Mouse (Mus musculus) hindlimb bud, embryonic 11.5 days (tissue): ENCODE measurements around the gene Fbxw7.

Experiments used
- DNase-seq: peaks from one replicate; pipeline ENCODE4 v3.0.0-alpha.2; 2012; ENCODE audit warnings: low read depth, low spot score; ENCODE audit errors: extremely low spot score

Gene Fbxw7

DNA sequence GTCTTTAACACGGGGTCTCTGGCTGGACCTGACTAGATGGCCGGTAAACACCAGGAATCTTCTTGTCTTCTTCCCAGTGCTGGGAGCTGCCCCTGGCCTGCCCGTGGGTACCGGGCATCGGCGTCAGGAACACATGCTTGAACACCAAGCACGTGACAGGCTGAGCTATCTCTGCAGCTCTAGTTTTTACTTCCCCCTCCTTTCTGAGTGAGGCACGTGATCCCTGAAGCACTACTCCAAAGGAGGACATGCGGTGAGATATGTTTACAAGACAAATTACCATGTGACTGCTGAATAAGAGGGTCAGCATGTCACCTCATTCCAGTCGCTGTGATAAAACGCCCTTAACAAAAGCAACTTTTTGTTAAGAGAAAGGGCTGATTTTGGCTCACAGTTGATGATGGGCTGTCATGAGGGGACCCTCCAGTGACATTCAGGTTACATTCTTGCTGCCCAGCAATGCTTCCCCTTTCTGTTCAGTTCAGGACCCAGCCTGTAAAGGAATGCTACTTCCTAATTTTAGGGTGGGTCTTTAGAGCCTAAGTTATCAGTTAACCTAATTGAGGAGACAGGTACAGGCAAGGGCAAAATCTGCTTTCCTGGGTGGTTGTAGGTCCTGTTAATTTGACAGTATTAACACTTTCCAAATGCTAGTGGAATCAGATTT lies 68.9 kb downstream of the Fbxw7 start:
- no peak for DNase-seq

- DNase-seq = no peak
These were observed 74.6 kb downstream of the Fbxw7 start for GRCm38 (mm10) chr3:84889648-84890047.

GRCm38 (mm10) chr3:84890983-84891382 lies 75.9 kb downstream of the Fbxw7 start:
- no peak for DNase-seq

DNA sequence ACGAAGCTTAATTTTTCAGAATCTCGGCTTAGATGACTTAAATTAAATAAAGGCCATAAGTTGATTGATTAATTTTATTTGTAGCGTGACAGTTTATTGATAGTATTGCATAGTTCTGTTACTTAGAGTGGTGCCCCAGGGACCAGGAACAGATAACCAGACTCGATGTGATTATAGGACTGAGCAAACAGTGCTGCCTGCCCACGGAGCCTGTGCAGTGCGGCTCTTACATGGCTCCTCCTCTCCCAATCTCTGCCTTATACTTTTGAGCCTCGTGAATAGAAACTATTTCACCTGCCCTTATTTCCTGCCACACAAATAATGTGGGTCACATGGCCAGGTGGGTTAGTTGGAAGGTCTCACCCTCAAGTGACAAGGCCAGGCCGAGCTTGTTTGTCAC lies 82.9 kb downstream of the Fbxw7 start:
- DNase-seq = no peak

DNA sequence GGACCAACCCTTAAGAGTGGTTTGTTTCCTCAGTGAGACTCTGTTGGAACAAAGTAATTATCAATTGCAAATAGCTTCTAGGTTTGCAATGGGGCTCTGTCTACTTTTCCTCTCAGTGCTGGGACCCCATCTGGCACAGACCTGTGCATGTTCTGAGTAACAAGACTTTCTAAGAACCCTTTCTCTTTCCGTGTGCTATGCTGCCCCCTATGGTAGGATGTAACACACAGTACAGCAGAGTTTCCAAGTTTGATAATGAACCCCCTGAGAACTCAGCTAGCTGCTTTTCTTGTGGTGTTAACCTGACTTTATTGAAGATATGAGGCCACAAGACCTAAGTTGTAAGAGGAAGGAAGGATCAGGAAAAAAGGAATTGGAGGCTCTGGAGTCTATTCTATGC lies 91.5 kb downstream of the Fbxw7 start:
- no peak for DNase-seq

- no peak for DNase-seq
These were observed 99.2 kb downstream of the Fbxw7 start for GRCm38 (mm10) chr3:84914284-84914683.

GRCm38 (mm10) chr3:84917903-84918679 lies 103.0 kb downstream of the Fbxw7 start:
- DNase-seq = no peak

DNA sequence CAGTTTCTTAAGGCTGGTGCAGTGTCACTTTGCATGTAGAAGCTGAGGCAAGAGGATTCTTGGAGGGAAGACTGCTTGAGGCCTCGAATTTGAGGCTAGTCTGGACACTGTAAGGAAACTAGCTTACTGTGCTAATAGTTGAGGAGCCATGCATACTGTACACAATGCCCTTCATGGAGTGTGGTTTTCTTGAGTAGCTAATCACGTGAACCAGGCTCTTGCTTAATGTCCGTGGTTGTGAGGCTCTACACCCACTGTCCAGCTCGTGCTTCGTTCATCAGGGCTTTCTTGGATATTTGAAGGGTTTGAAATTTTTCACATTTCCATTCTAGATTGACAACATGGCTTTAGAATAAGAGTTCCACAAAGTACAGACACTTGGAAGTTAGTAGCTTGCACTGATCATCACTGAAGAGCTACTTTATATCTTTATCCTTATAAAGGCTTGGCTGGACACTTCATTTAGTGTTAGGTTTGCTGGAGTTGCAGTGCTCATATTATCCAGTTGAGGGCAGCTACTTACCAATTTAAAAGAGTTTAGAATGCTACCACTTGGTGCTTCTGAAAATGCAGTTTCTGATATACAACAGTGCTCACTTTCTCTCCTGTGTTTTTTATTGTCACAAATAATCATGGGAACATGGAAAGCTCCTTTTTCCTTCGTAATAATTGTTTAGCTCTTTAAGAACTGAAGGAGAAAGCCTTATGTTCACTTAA lies 106.8 kb downstream of the Fbxw7 start:
- no peak for DNase-seq

DNA sequence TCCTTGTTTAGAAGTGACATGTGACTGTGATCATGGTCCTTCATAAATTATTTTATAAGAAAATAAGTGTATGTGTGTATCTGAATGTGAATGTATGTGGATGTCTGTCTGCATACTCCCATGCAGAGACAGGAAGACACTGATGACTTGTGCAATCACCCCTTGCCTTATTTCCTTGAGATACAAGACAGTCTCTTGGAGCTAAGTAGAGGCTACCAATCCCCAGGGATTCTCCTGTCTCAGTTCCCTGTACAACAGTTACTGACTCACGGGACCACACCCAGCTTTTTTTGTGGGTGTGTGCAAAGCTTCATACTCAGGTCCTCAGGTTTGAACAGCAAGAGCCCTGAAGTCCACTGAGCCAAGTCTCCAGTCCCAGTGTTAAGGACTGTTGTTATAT lies 108.2 kb downstream of the Fbxw7 start:
- DNase-seq = no peak

DNA sequence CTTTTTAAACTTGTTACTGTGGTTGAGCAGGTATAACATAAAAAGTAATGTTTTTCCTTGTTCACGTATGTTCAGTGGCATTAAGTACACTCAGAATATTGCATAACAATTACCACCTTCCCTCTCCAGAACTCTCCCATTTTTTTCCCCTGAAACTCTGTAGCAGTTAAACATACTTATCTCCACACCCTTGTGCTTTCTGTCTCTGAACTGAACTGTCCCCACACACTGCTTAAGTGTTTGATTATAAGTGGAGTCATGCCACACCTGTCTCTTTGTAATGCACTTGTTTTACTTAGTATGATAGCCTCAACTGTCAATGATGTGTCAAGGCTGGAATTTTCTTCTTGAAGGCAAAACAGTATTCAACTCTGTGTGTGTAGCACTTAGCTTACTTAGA lies 108.6 kb downstream of the Fbxw7 start:
- DNase-seq = no peak

- no peak for DNase-seq
These were observed 110.2 kb downstream of the Fbxw7 start for GRCm38 (mm10) chr3:84925229-84925628.

DNA sequence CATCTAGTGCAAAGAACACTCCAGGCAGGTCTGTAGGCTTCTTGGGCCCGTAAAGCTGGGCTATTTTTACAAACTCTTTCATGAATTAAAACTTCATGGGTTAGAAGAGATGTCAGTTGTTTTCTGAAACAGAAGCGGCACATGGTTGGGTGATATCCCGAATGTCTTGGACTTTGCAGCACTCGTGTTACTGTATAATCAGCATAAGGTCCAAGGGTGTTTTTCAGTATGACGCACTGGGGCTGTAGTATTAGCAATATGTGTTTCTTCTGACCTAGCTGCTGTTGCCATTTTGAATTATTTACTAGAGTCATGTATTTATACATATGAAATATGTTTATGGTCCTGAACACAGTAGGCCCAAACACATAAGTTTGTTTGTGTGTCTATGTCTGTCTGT lies 111.1 kb downstream of the Fbxw7 start:
- DNase-seq = no peak

DNA sequence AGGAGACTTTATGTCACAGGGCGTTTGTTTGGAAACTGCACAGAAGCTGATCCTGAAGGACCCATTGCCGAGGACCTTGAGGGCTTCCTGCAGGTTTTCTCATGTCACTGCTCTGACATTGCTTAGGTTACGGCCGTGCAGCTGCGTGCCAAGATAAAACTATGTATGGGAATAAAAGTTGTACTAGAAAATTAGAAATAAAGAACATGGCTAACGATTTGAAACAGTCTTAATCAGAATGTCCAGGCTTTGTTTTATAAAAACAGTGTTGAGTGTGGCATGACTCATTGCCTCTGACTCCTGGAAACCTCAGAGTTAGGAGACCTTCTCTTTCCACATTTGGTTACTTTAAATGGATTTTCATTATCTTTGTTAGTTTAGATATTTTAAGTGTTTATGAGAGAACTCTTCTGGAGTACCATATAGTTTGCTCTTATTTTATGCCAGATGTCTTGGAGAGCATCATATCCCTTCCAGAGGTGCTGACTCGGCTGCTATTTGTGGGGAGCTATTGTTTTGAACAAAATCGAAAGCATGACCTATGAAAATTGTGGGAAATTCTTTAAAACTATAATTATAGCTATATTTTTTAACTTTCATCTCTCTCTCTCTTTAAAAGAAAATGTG lies 112.2 kb downstream of the Fbxw7 start:
- DNase-seq = no peak

GRCm38 (mm10) chr3:84927901-84928300 lies 112.8 kb downstream of the Fbxw7 start:
- DNase-seq = no peak

- DNase-seq = no peak
These were observed 114.1 kb downstream of the Fbxw7 start for GRCm38 (mm10) chr3:84929171-84929570.

- no peak for DNase-seq
These were observed 115.6 kb downstream of the Fbxw7 start for GRCm38 (mm10) chr3:84930683-84931082.

GRCm38 (mm10) chr3:84935729-84936128 lies 120.7 kb downstream of the Fbxw7 start:
- DNase-seq = no peak

GRCm38 (mm10) chr3:84936252-84936651 lies 121.2 kb downstream of the Fbxw7 start:
- DNase-seq = no peak

GRCm38 (mm10) chr3:84936956-84937355 lies 121.9 kb downstream of the Fbxw7 start:
- DNase-seq = no peak

- no peak for DNase-seq
These were observed 122.6 kb downstream of the Fbxw7 start for GRCm38 (mm10) chr3:84937360-84938355.
